Mouse (Mus musculus) gastrocnemius, adult 2 months (tissue): Measurements from ENCODE around the gene Vwa8. TPM values are rescaled to one million over a fixed set of nuclear protein-coding genes. Genes with fewer than 3 reads are reported as not detected.

Experiments
- DNase-seq: peaks from one replicate; pipeline ENCODE4 v3.0.0; 2022
- H3K27ac ChIP-seq: fragments of 200-600 bp; 2 replicates; pipeline ENCODE4 v1.8.1; 2022; ENCODE audit warnings: mild to moderate bottlenecking
- H3K4me3 ChIP-seq: fragments of 200-600 bp; 2 replicates; pipeline ENCODE4 v1.8.1; 2022; ENCODE audit warnings: mild to moderate bottlenecking, moderate library complexity
- CTCF ChIP-seq: fragments of 200-600 bp; IDR thresholded peaks from 2 replicates; pipeline ENCODE4 v1.8.1; 2022; ENCODE audit warnings: antibody characterized with exemption, mild to moderate bottlenecking, moderate library complexity
- intact Hi-C: fragments of 180-260 bp; cut with DNase I; formaldehyde crosslinking; loops from one replicate; pipeline ENCODE4 v1.15.1; 2025
- total RNA-seq, 2 experiments: library from RNA; stranded (reverse); gene quantifications; 2 replicates each; pipeline ENCODE4 v1.2.3; 2021

Gene Vwa8
- total RNA-seq, 2 experiments from 2014 or later: 64.5 to 83.1 TPM

DNA sequence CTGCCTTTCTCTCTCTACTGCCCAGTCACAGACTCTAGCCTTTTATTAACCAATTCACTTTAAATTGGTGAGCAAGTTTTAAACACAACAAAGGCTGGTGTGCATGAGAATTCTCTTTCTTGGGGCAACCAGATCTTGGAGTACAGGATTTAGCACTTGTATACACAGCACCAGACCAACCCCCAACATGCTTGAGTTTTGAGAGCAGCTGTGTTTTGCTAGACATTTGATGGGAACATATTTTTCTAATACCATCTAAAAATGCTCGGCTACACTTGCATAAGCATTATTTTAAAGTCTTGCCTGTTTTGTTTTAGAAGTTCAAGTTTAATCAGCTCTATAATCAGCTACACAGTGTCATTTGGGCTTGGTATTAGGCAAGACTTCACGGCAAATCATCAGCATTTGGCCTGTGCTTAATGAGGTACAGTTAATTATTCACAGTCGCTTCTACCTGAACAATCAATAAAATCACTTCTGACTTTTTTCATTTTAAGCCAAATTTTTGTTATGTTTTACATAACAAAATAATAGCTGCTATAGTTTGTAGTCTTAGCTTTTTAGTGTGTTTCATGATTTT is 180.2 kb downstream of the Vwa8 start:
- intact Hi-C loops: no loop called here
- DNase-seq: no peak
- Histone ChIP-seq H3K4me3 (no peak overlapping the region), H3K27ac (no peak overlapping the region)
- no peak for TF ChIP-seq CTCF

DNA sequence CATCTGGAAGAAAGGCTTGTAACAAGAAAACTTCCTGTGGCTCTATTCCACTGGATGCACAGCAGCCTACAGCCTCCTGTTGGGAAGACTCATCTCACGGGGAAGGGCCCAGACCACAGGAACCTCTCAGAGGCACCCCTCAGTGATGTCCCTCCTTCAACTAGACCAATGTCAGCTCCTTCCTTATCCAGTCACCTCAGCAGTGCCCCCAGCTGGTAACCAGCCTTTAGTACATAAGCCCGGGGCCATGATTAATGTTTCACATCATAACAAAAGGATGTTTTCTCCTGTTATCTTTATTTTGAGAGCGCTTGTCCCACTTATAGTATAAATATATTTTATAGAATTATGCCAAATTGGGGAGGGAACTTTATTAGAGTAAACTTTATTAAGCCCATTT is 181.9 kb downstream of the Vwa8 start:
- peak; percentile 31 for TF ChIP-seq CTCF
- Histone ChIP-seq H3K4me3 (no peak overlapping the region), H3K27ac (no peak overlapping the region)
- no peak for DNase-seq
- intact Hi-C loops: loop anchor here (5.0 kb wide), 1 partner anchor 77 kb away; no protein-coding TSS in a partner anchor

GRCm38 (mm10) chr14:79031230-79031740 is 182.4 kb downstream of the Vwa8 start:
- intact Hi-C loops: loop anchor here (5.0 kb wide), 1 partner anchor 76 kb away; no protein-coding TSS in a partner anchor
- no peak overlapping the region for H3K4me3 ChIP-seq
- no peak for DNase-seq
- no peak overlapping the region for H3K27ac ChIP-seq
- no peak for TF ChIP-seq CTCF

GRCm38 (mm10) chr14:79033396-79033795 is 184.5 kb downstream of the Vwa8 start:
- TF ChIP-seq CTCF: no peak
- intact Hi-C loops: loop anchor here (5.0 kb wide), 1 partner anchor 74 kb away; no protein-coding TSS in a partner anchor
- no peak overlapping the region for H3K4me3 ChIP-seq
- no peak overlapping the region for H3K27ac ChIP-seq
- DNase-seq: no peak

DNA sequence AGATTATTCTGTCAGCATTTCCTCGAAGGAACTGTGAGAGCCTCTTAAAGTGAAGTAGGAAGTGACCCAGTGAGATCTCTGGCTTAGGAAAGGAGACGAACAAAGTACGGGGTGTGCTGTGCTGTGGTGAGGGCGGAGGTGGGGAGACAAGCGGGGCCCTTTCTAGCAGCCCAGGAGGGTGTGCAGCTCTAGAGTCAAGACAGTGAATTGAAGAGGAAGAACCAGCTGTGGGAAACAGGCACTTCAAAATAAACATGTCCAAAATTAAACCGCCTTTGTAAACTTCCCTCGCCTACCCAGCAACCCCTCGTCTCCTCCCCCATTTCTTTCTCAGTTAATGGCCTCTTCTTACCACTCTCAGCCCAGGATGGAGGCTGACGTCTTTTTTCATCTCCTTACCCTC is 185.7 kb downstream of the Vwa8 start:
- intact Hi-C loops: loop anchor here (5.0 kb wide), 1 partner anchor 73 kb away; no protein-coding TSS in a partner anchor
- DNase-seq: peak; percentile 22
- Histone ChIP-seq H3K27ac (peak overlapping the region; percentile 58; the same call in 1 of the 2 replicates), H3K4me3 (no peak overlapping the region)
- TF ChIP-seq CTCF: no peak

DNA sequence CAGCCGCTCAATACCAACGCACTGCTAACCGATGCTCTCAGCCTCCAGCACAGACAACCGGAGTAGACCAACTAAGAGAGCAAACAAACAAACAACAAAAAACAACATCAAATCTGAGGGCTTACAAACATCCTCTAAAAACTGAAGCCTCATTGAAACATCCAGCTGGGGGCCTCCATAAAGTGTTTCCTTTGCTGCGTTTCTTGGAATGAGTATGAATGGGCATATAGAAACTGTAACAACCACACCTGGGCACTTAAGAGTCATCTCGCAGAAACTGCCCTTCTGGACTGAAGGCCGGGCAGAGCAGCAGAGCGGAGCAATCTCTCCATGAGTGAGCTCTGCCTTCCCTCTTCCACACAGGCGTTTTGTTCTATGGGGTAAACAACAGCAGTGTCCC is 186.7 kb downstream of the Vwa8 start:
- Histone ChIP-seq H3K27ac (no peak overlapping the region), H3K4me3 (no peak overlapping the region)
- no peak for TF ChIP-seq CTCF
- no peak for DNase-seq
- intact Hi-C loops: no loop called here

- intact Hi-C loops: no loop called here
- Histone ChIP-seq H3K4me3 (no peak overlapping the region), H3K27ac (no peak overlapping the region)
- DNase-seq: no peak
- no peak for TF ChIP-seq CTCF
Observed at GRCm38 (mm10) chr14:79047186-79047585, 198.3 kb downstream of the Vwa8 start.

GRCm38 (mm10) chr14:79047956-79048355 is 199.1 kb downstream of the Vwa8 start:
- TF ChIP-seq CTCF: no peak
- Histone ChIP-seq H3K27ac (no peak overlapping the region), H3K4me3 (no peak overlapping the region)
- DNase-seq: no peak
- intact Hi-C loops: no loop called here

- H3K4me3 ChIP-seq: no peak overlapping the region
- intact Hi-C loops: no loop called here
- no peak overlapping the region for H3K27ac ChIP-seq
- no peak for DNase-seq
- TF ChIP-seq CTCF: no peak
Observed at GRCm38 (mm10) chr14:79049544-79049943, 200.7 kb downstream of the Vwa8 start.

DNA sequence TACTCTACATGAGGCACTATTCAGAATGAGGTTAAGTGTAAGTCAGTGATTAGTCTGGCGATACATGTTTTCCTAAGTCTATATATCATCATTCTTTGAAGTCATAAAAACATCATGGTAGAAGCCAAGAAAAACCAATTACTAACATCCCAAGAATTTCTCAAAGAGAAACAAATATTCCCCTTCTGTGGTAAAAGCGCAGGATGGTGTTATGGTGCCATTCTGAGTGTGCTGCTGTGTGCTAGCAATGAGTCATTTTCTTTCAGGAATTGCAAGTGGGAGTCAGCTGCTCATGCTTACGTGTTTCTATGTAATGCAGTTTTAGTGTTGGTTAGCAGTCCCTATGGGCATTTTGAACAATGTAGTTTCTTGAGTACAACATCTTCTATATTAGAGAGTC is 216.8 kb downstream of the Vwa8 start:
- H3K27ac ChIP-seq: no peak overlapping the region
- no peak overlapping the region for H3K4me3 ChIP-seq
- TF ChIP-seq CTCF: no peak
- intact Hi-C loops: no loop called here
- DNase-seq: no peak

DNA sequence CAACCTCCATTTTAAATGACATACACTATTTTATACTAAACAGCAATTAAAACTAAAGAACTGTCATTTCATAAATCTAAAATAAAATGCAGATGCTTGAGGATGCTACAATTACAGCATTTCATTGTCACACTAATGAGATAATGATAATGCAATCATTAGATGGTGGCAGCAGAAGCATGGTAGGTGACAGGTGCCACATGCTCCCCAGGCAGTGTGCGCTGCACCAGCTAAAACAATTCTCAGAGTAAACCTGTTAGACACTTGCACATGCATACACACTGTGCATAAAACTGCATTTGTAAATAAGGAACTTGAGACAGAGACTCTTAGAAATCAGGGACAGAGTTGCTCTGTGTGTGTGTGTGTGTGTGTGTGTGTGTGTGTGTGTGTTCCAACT is 220.7 kb downstream of the Vwa8 start:
- intact Hi-C loops: no loop called here
- TF ChIP-seq CTCF: no peak
- no peak for DNase-seq
- Histone ChIP-seq H3K27ac (no peak overlapping the region), H3K4me3 (no peak overlapping the region)

- Histone ChIP-seq H3K4me3 (no peak overlapping the region), H3K27ac (peak overlapping the region; percentile 85)
- intact Hi-C loops: loop anchor here (2.0 kb wide), 1 partner anchor 32 kb away; no protein-coding TSS in a partner anchor
- peak; percentile 85 for DNase-seq
- TF ChIP-seq CTCF: peak; percentile 40; the same call in 1 of the 2 replicates
Observed at GRCm38 (mm10) chr14:79074786-79075185, 225.9 kb downstream of the Vwa8 start.

GRCm38 (mm10) chr14:79076560-79077300 is 227.9 kb downstream of the Vwa8 start:
- peak; percentile 46 for DNase-seq
- TF ChIP-seq CTCF: no peak
- intact Hi-C loops: no loop called here
- Histone ChIP-seq H3K4me3 (no peak overlapping the region), H3K27ac (peak overlapping the region; percentile 85)
